Mouse (Mus musculus): ENCODE measurements around the gene Tac1. TPM values are rescaled to one million over a fixed set of nuclear protein-coding genes. Genes with fewer than 3 reads are reported as not detected.
"Not testable (repeated sequence)": the region's sequence is repeated elsewhere in the genome, so short reads cannot be mapped to it uniquely, and the experiment has no call there.

The Tac1 gene
- total RNA-seq (2021) = 10 to 100 TPM; 19.7 to 60.9 TPM
- long read RNA-seq, experiment 1, transcript Tac1-203 (6 exons, 691 nt) = major isoform, 5 of 8 reads
- long read RNA-seq, experiment 1, partial matches to known transcripts = 0 of 8 reads
- long read RNA-seq, experiment 1, other reads (novel, unspliced or antisense) = 0 of 8 reads
- long read RNA-seq, experiment 2, partial matches to known transcripts = 1 of 4 reads
- long read RNA-seq, experiment 2, other reads (novel, unspliced or antisense) = 0 of 4 reads

DNA sequence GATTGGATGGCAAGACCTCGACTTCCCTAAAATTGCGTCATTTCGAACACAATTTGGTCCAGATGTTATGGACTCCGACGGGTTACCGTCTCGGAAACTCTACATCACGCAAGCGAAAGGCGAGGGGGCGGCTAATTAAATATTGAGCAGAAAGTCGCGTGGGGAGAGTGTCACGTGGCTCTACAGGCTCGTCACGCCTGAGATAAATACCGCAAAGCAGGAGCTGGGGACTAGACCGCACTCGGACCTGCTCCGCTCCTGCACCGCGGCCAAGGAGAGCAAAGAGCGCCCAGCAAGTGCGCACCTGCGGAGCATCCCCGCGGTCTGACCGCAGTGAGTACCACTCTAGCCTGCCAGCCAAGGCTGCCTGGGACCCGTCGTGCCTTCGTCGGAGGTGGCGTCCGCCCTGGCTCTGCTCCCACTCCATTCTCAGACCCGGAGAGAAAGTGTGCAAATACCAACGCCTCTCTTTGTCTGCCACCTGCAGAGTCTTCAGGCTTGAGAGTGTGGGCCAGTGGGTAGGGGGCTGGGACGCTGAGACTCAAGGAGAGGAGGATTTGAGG, at the start of gene Tac1:
Gene Tac1, plus strand, starts transcription at position 51 of the 563 bp plus-strand sequence.
- Histone ChIP-seq H3K4me3 (no peak within 1 kb of the TSS), H3K27ac (no peak within 1 kb of the TSS)
- TF ChIP-seq CTCF (IDR thresholded peaks at IDR 0.05) = no peak
- DNase-seq (ENCODE audit: extremely low spot score in 1 of 2, low spot score in 2 of 2) = peak in 1 of 2 experiments; percentile 22
- intact Hi-C loops (cut with DNase I) = no loop called here

DNA sequence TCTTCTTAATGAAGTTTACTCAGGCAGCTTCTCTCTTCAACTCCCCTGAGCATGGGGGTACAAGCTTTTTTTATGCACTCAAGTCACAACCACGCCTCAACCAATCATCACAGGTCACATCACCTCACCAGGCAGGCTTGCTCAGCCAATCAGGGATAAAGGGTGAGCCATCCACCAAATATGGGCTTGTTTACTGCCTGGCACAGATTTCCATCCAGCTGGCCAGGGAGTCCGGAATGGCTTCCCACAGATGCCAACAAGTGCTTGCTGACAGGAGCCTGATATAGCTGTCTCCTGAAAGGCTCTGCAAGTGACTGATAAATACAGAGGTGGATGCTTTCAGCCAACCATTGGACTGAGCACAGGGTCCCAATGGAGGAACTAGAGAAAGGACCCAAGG, 11.2 kb upstream of the Tac1 start:
- H3K27ac ChIP-seq; DNase-seq (ENCODE audit: extremely low spot score in 1 of 2, low spot score in 2 of 2); intact Hi-C loops (cut with DNase I); H3K4me3 ChIP-seq: not testable (repeated sequence)

GRCm38 (mm10) chr6:7555688-7556476, 1.2 kb downstream of the Tac1 start:
- no peak overlapping the region for H3K4me3 ChIP-seq
- no peak for DNase-seq (ENCODE audit: extremely low spot score in 1 of 2, low spot score in 2 of 2)
- H3K27ac ChIP-seq = no peak overlapping the region
- intact Hi-C loops (cut with DNase I) = no loop called here
- TF ChIP-seq CTCF (IDR thresholded peaks at IDR 0.05) = no peak

GRCm38 (mm10) chr6:7558164-7558563, 3.5 kb downstream of the Tac1 start:
- intact Hi-C loops (cut with DNase I) = no loop called here
- no peak overlapping the region for H3K4me3 ChIP-seq
- TF ChIP-seq CTCF (IDR thresholded peaks at IDR 0.05) = no peak
- no peak for DNase-seq (ENCODE audit: extremely low spot score in 1 of 2, low spot score in 2 of 2)
- H3K27ac ChIP-seq = no peak overlapping the region

DNA sequence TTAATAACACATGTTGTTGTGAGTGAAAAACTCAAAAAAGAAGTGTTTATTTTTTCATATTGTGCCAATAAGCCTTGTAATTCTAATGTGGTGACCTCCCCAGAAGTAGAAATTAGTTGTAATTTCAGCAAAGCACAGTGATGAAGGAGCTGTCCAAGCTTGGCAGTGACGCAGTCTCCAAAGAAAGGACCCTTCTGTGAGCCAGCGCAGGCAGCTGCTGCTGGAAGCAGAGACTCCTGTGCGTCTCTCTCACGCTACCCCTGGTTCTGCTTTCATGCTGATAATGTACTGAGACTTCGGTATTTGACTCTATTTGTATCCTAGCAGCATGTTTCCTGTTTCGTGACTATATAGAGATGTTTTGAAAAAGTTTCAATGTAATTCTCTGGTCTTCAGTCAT, 7.8 kb downstream of the Tac1 start:
- no peak for TF ChIP-seq CTCF (IDR thresholded peaks at IDR 0.05)
- Histone ChIP-seq H3K27ac (no peak overlapping the region), H3K4me3 (no peak overlapping the region)
- intact Hi-C loops (cut with DNase I) = no loop called here
- no peak for DNase-seq (ENCODE audit: extremely low spot score in 1 of 2, low spot score in 2 of 2)

DNA sequence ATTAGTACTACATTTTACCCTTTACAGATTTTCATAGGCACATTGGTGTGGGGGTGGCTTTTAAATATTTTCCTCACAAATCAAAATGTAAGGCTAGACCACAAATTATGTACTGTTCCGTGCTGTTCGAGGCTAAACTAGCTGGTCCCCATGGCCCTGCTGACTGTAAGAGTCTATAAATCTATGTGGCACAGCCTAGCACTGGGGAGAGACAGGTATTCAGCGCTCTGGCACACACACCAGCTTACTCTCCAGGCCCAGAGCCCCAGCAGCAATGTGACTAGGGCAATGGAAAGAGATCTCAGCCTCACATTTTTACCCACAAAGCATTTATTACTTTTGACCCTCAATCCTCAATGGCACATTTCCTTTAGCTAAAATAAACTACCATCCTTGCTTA, 9.9 kb downstream of the Tac1 start:
- no peak for DNase-seq (ENCODE audit: extremely low spot score in 1 of 2, low spot score in 2 of 2)
- intact Hi-C loops (cut with DNase I) = no loop called here
- Histone ChIP-seq H3K27ac (no peak overlapping the region), H3K4me3 (no peak overlapping the region)
- TF ChIP-seq CTCF (IDR thresholded peaks at IDR 0.05) = no peak

DNA sequence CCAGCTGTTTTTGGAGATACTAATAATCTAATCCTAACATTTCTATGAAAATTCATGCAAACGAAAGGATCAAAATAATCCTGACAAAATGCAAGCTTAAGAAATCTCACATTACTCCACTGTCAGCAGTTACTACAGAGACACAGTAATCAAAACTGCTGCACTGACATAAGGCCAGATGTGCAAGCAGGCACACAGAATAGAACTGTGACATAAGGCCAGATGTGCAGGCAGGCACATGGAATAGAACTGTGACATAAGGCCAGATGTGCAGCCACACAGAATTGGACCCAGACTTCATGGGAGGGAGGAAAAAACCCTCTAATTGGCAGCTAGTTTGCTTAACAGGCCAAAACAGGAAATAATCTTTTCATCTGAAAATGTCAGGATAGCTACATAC, 16.5 kb downstream of the Tac1 start:
- intact Hi-C loops (cut with DNase I) = no loop called here
- no peak for TF ChIP-seq CTCF (IDR thresholded peaks at IDR 0.05)

GRCm38 (mm10) chr6:7578031-7578430, 23.4 kb downstream of the Tac1 start:
- no peak overlapping the region for H3K27ac ChIP-seq
- DNase-seq (ENCODE audit: extremely low spot score in 1 of 2, low spot score in 2 of 2) = no peak
- H3K4me3 ChIP-seq = no peak overlapping the region
- no peak for TF ChIP-seq CTCF (IDR thresholded peaks at IDR 0.05)
- intact Hi-C loops (cut with DNase I) = no loop called here

More for the DNA sequence above, 16.5 kb downstream of the Tac1 start:
- H3K4me3 ChIP-seq = no peak overlapping the region
- H3K27ac ChIP-seq = no peak overlapping the region
- DNase-seq (ENCODE audit: extremely low spot score in 1 of 2, low spot score in 2 of 2) = no peak

- H3K4me3 ChIP-seq = no peak overlapping the region
- no peak for DNase-seq (ENCODE audit: extremely low spot score in 1 of 2, low spot score in 2 of 2)
- H3K27ac ChIP-seq = no peak overlapping the region
- intact Hi-C loops (cut with DNase I) = no loop called here
- TF ChIP-seq CTCF (IDR thresholded peaks at IDR 0.05) = no peak
These were observed 39.8 kb downstream of the Tac1 start for GRCm38 (mm10) chr6:7594445-7594844.

DNA sequence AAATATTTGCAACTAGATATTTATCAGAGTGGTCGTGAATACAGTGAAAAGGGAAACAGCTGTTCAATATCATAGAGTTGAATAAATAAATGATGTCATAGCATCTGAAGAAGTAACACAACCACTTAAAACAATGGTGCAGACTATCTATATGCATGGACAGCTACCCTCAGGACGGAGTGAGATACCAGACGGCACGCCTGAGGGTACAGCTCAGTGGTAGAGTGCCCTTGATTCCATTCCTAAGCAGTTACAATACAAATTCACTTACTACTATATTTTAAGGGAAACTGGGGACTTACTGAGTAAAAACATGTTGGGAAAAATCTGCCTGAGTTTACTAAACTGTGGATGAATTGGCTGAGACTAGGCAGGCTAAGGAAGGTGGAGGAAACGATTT, 43.7 kb downstream of the Tac1 start:
- Histone ChIP-seq H3K4me3 (no peak overlapping the region), H3K27ac (no peak overlapping the region)
- no peak for DNase-seq (ENCODE audit: extremely low spot score in 1 of 2, low spot score in 2 of 2)
- TF ChIP-seq CTCF (IDR thresholded peaks at IDR 0.05) = no peak
- intact Hi-C loops (cut with DNase I) = no loop called here

GRCm38 (mm10) chr6:7600228-7600627, 45.5 kb downstream of the Tac1 start:
- TF ChIP-seq CTCF (IDR thresholded peaks at IDR 0.05) = peak; percentile 28
- intact Hi-C loops (cut with DNase I) = loop anchor here (5.0 kb wide), 1 partner anchor 598 kb away; no protein-coding TSS in a partner anchor
- no peak overlapping the region for H3K4me3 ChIP-seq
- no peak overlapping the region for H3K27ac ChIP-seq
- DNase-seq (ENCODE audit: extremely low spot score in 1 of 2, low spot score in 2 of 2) = no peak

GRCm38 (mm10) chr6:7601353-7602094, 46.8 kb downstream of the Tac1 start:
- Histone ChIP-seq H3K4me3 (no peak overlapping the region), H3K27ac (no peak overlapping the region)
- no peak for TF ChIP-seq CTCF (IDR thresholded peaks at IDR 0.05)
- intact Hi-C loops (cut with DNase I) = loop anchor here (5.0 kb wide), 1 partner anchor 599 kb away; no protein-coding TSS in a partner anchor
- DNase-seq (ENCODE audit: extremely low spot score in 1 of 2, low spot score in 2 of 2) = no peak

DNA sequence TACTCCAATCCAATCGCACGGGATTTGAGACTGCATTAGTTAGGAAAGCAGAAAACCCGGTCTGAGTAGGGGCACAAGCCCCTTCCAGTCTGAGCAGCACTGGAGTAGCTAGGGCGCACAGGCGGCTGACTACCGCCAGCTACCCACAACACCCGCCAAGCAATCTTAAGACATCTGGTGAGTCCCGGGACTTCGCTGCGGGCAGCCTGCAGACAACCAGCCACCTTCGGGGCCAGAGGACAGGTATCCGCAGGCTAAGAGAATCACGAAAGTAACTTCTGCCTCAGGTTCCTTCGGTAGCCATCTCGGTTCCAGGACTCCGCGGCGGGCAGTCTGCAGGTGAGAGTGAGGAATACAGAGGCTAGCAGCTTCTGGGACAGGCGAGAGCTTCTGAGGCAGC, 59.0 kb downstream of the Tac1 start:
- H3K27ac ChIP-seq; DNase-seq (ENCODE audit: extremely low spot score in 1 of 2, low spot score in 2 of 2); H3K4me3 ChIP-seq; intact Hi-C loops (cut with DNase I): not testable (repeated sequence)
